Mouse (Mus musculus): ENCODE measurements around the gene Zfp457.
"Not testable (repeated sequence)": the region's sequence is repeated elsewhere in the genome, so short reads cannot be mapped to it uniquely, and the experiment has no call there.

GRCm38 (mm10) chr13:67269383-67270065 is 36.8 kb downstream of the Zfp457 start:
- TF ChIP-seq TAL1, GATA1 (IDR thresholded peaks at IDR 0.05; ENCODE audit: low read length): not testable (repeated sequence)

Measured in erythroblast, embryonic 14.5 days (primary cell).